Mouse (Mus musculus) heart, embryonic 16.5 days (tissue): Measurements from ENCODE around the gene Olfr644. TPM values are rescaled to one million over a fixed set of nuclear protein-coding genes. Genes with fewer than 3 reads are reported as not detected.

Experiments used
- ATAC-seq: fragments of 200-750 bp; cut with Nextera tagmentation; replicated peaks from 2 replicates; pipeline ENCODE4 v1.8.0; 2017; ENCODE audit warnings: moderate number of reproducible peaks; ENCODE audit not compliant: insufficient read depth, low FRiP score; ENCODE audit errors: extremely low read depth
- H3K27ac ChIP-seq: fragments of 300-500 bp; sonication (generic); 2 replicates; pipeline ENCODE4 v1.5.1; 2014; ENCODE audit warnings: mild to moderate bottlenecking, low read length, control low read depth, moderate library complexity
- H3K27me3 ChIP-seq: fragments of 300-500 bp; sonication (generic); 2 replicates; pipeline ENCODE4 v1.6.1; 2014; ENCODE audit warnings: low read length, mixed read lengths; ENCODE audit not compliant: control insufficient read depth, insufficient read depth
- H3K36me3 ChIP-seq: fragments of 300-500 bp; sonication (generic); 2 replicates; pipeline ENCODE4 v1.6.1; 2014; ENCODE audit not compliant: control insufficient read depth, insufficient read depth
- H3K4me1 ChIP-seq: fragments of 300-500 bp; sonication (generic); 2 replicates; pipeline ENCODE4 v1.6.1; 2014; ENCODE audit warnings: low read length, mixed read lengths; ENCODE audit not compliant: control insufficient read depth, insufficient read depth
- H3K4me2 ChIP-seq: fragments of 300-500 bp; sonication (generic); 2 replicates; pipeline ENCODE4 v1.6.1; 2014; ENCODE audit warnings: low read depth, mild to moderate bottlenecking, control low read depth, low read length
- H3K4me3 ChIP-seq: fragments of 300-500 bp; sonication (generic); 2 replicates; pipeline ENCODE4 v1.5.1; 2014; ENCODE audit warnings: mild to moderate bottlenecking, control low read depth, low read length
- H3K9ac ChIP-seq: fragments of 300-500 bp; sonication (generic); 2 replicates; pipeline ENCODE4 v1.6.1; 2014; ENCODE audit warnings: low read length, control low read depth
- H3K9me3 ChIP-seq: fragments of 300-500 bp; sonication (generic); replicated peaks from 2 replicates; pipeline ENCODE4 v1.6.1; 2016; ENCODE audit warnings: low read length; ENCODE audit not compliant: control insufficient read depth
- WGBS: fragments of 180-500 bp; shearing (Covaris S2); extraction: QIAGEN DNeasy Blood & Tissue Kit; methylation state at CpG from one replicate; pipeline ENCODE4 v1.1.7; 2014; 5-methylcytosine and 5-hydroxymethylcytosine counted together
- polyA plus RNA-seq: library from polyadenylated mRNA; unstranded; fragments of >200 nt; fragmentation: Nextera tagmentation; extraction: Ambion mirVana; gene quantifications from 2 replicates; pipeline ENCODE4 v1.2.1, GENCODE M21; 2015

The Olfr644 gene
- polyA plus RNA-seq: not detected in 2 replicates

DNA sequence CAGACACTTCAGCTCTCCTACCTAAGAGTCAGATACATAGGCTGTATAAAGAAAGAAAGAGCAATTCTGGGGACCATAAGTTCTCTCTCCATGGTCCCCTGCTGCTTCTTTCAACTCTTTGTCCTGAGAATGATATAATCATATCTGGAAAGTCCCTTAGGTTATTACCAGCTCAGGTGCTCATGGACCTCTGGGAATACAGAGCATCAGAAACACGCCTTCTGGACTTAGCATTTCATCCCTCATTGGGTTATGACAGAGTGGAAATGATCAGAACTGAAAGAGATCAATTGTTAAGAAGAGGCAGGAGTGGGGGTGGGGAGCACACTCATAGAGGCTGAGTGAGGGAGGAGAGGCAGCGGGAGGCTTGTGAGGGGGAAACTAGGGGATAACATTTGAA, at the start of gene Olfr644:
Gene Olfr644, minus strand, starts transcription at position 101 of the 400 bp plus-strand sequence.
- no peaks in the 10 kb centered on the region for H3K27me3 ChIP-seq
- no peaks in the 10 kb centered on the region for H3K36me3 ChIP-seq
- H3K4me2 ChIP-seq: no peak within 1 kb of the TSS
- H3K9ac ChIP-seq: no peak within 1 kb of the TSS
- no peak within 1 kb of the TSS for H3K4me3 ChIP-seq
- H3K4me1 ChIP-seq: no peaks in the 10 kb centered on the region
- WGBS: 65% methylated on average over 2 of the region's 2 CpGs
- ATAC-seq: no peak
- H3K27ac ChIP-seq: no peak within 1 kb of the TSS
- 0 out of 2 replicates have a peak, but pooled peaks cover 3% of the 10 kb centered on the region for H3K9me3 ChIP-seq

GRCm38 (mm10) chr7:104104757-104104972, 33.0 kb upstream of the Olfr644 start, which contains the start of gene Olfr646:
Gene Olfr646 (plus strand): TSS chr7:104104873.
- Histone ChIP-seq H3K27me3 (no peaks in the 10 kb centered on the region), H3K4me1 (no peaks in the 10 kb centered on the region), H3K36me3 (no peaks in the 10 kb centered on the region), H3K4me2 (no peak within 1 kb of the TSS), H3K9ac (no peak within 1 kb of the TSS), H3K4me3 (no peak within 1 kb of the TSS), H3K27ac (no peak within 1 kb of the TSS; the same call in 1 of the 2 replicates), H3K9me3 (no peaks in the 10 kb centered on the region)
- ATAC-seq: no peak

DNA sequence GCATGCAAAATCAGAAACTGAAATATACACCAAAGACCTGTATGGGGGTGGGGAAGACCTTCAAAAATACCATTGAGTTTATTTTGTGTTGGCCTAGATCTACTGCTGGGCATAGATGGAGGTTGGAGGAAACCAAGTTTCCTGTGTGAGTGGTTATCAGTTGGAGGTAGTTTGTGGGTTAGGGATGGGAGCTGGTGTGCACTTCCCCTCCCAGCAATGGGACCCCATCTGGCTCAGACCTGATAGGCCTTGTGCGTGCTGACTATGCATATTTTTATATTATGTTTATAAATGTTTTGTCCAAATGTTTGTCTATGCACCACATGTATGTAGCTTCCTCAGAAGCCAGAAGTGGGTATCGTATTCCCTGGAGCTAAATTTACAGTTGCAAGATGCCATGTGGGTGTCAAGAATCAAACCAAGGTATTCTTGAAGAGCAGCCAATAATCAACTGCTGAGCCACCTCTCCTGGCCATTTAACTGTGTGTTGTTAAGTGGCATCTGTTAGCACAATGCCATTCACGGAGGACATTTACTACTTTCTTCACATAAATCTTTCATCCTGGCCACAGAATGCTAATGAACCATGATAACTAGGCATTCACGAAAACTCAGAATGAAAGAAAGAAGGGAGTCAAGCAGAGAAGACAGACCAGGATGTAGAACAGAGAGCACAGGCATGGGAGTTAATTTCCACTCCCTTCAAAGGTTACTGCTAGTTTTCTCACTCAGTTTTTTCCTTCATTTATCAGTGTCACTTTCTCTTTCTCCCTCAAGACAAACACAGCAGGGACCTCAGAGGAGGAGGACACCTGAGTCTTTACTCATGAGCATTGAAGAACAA, 32.5 kb upstream of the Olfr644 start:
- H3K4me3 ChIP-seq: no peak overlapping the region

DNA sequence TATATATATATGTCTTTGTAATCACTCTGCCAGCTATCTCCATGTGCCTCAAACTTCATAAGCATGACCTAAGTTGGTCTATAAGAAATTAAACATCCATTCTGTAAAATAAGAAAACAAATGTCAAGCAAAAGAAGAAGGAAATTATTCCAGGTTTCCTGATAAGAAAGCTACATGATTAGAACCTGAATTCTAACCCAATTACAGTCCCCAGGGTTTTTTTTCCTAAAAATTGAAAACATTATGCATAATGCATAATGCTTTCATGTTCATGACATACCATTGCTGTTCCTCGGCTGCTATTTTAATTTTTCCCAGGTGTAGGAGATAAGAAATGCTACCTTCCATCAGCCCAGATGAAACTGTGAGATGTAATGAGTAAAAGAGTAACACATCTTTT, 13.7 kb upstream of the Olfr644 start, which contains the start of gene Olfr645:
Gene Olfr645, minus strand, starts transcription at position 101 of the 400 bp plus-strand sequence.
- Histone ChIP-seq H3K27me3 (no peaks in the 10 kb centered on the region), H3K36me3 (no peaks in the 10 kb centered on the region), H3K9ac (no peak within 1 kb of the TSS), H3K4me3 (no peak within 1 kb of the TSS), H3K9me3 (no peaks in the 10 kb centered on the region; the same call in 1 of the 2 replicates), H3K4me1 (no peaks in the 10 kb centered on the region), H3K27ac (no peak within 1 kb of the TSS), H3K4me2 (no peak within 1 kb of the TSS)
- no peak for ATAC-seq
- 60% methylated on average over 1 of the region's 1 CpGs for WGBS

More for the DNA sequence above, 32.5 kb upstream of the Olfr644 start:
- Histone ChIP-seq H3K36me3 (no peaks in the 10 kb centered on the region), H3K9me3 (no peaks in the 10 kb centered on the region), H3K9ac (no peak overlapping the region), H3K27ac (no peak overlapping the region; the same call in 1 of the 2 replicates), H3K4me2 (no peak overlapping the region), H3K27me3 (no peaks in the 10 kb centered on the region), H3K4me1 (no peaks in the 10 kb centered on the region)
- no peak; the same call in 1 of the 2 replicates for ATAC-seq
- WGBS: 64% methylated on average over 4 of the region's 4 CpGs

- no peaks in the 10 kb centered on the region for H3K27me3 ChIP-seq
- ATAC-seq: no peak
Observed at GRCm38 (mm10) chr7:104061345-104061744, 10.3 kb downstream of the Olfr644 start, which contains the start of gene 4930516K23Rik. Gene 4930516K23Rik (minus strand): TSS chr7:104061445.

GRCm38 (mm10) chr7:104059215-104059614, 12.5 kb downstream of the Olfr644 start:
- no peaks in the 10 kb centered on the region for H3K4me1 ChIP-seq
- no peak overlapping the region for H3K4me2 ChIP-seq
- H3K4me3 ChIP-seq: no peak overlapping the region
- no peak overlapping the region for H3K9ac ChIP-seq
- no peaks in the 10 kb centered on the region for H3K9me3 ChIP-seq
- no peaks in the 10 kb centered on the region for H3K36me3 ChIP-seq
- no peak for ATAC-seq
- no peak overlapping the region for H3K27ac ChIP-seq
- no peaks in the 10 kb centered on the region for H3K27me3 ChIP-seq
- WGBS: 79% methylated on average over 1 of the region's 1 CpGs

More at GRCm38 (mm10) chr7:104061345-104061744, 10.3 kb downstream of the Olfr644 start, which contains the start of gene 4930516K23Rik:
- Histone ChIP-seq H3K27ac (no peak within 1 kb of the TSS), H3K4me2 (no peak within 1 kb of the TSS), H3K4me1 (no peaks in the 10 kb centered on the region), H3K4me3 (no peak within 1 kb of the TSS), H3K9me3 (no peaks in the 10 kb centered on the region), H3K36me3 (no peaks in the 10 kb centered on the region), H3K9ac (no peak within 1 kb of the TSS)
- WGBS: 54% methylated on average over 2 of the region's 2 CpGs

GRCm38 (mm10) chr7:104052566-104052965, 19.1 kb downstream of the Olfr644 start, which contains the start of gene Olfr642:
Gene Olfr642 (minus strand): TSS chr7:104052666.
- 68% methylated on average over 1 of the region's 1 CpGs for WGBS

DNA sequence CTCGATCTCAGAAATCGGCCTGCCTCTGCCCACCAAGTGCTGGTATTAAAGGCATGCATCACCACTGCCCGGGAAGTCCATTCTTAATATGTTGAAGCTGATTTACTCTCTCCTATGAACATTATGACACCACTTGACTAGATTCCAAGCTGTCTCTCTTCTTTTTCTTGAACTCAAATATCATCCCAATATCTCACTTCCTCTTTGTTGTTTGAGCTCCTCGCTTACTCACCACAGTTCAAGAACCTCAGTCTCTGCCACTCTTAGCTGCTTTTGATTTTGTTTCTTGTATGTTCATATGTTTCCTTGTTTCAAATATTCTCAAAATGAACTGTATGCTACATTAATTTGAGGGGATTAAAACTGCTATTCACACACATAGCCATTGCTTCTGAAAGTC, 20.9 kb downstream of the Olfr644 start:
- Histone ChIP-seq H3K9ac (no peak overlapping the region), H3K9me3 (no peaks in the 10 kb centered on the region), H3K4me2 (no peak overlapping the region), H3K4me1 (no peaks in the 10 kb centered on the region), H3K27ac (no peak overlapping the region), H3K4me3 (no peak overlapping the region), H3K36me3 (no peaks in the 10 kb centered on the region), H3K27me3 (no peaks in the 10 kb centered on the region)
- 78% methylated on average over 4 of the region's 4 CpGs for WGBS
- no peak for ATAC-seq

More at GRCm38 (mm10) chr7:104052566-104052965, 19.1 kb downstream of the Olfr644 start, which contains the start of gene Olfr642:
- H3K9me3 ChIP-seq: no peaks in the 10 kb centered on the region
- ATAC-seq: no peak
- H3K4me1 ChIP-seq: no peaks in the 10 kb centered on the region
- H3K4me3 ChIP-seq: no peak within 1 kb of the TSS
- no peak within 1 kb of the TSS for H3K27ac ChIP-seq
- no peaks in the 10 kb centered on the region for H3K27me3 ChIP-seq
- no peaks in the 10 kb centered on the region for H3K36me3 ChIP-seq
- H3K4me2 ChIP-seq: no peak within 1 kb of the TSS
- H3K9ac ChIP-seq: no peak within 1 kb of the TSS

DNA sequence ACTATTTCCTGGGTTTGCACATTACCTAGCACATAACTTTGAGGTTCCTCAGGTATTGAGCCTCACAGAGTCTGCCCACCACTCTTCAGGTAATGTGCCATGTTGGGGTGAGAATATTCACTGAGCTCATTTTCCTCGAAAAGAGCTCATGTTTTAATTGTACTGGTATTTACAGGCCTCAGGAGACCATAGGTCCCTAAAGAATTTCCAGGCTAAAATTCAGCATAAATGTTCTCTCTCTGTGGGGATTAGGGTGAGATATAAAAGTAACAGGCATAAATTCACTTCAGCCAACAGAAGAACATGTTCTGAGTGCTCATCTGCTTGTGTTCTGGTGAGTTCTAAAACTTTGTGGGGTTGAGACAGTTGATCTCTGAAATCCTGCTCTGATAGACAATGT, 36.5 kb downstream of the Olfr644 start, which contains the start of gene Olfr641:
Gene Olfr641, plus strand, starts transcription at position 301 of the 400 bp plus-strand sequence.
- no peak within 1 kb of the TSS for H3K4me3 ChIP-seq
- H3K9ac ChIP-seq: no peak within 1 kb of the TSS
- no peak within 1 kb of the TSS for H3K4me2 ChIP-seq
- no peaks in the 10 kb centered on the region for H3K36me3 ChIP-seq
- H3K27ac ChIP-seq: no peak within 1 kb of the TSS
- 55% methylated on average over 1 of the region's 1 CpGs for WGBS
- no peaks in the 10 kb centered on the region for H3K4me1 ChIP-seq
- no peak for ATAC-seq
- H3K27me3 ChIP-seq: no peaks in the 10 kb centered on the region
- H3K9me3 ChIP-seq: no peaks in the 10 kb centered on the region
